Comparison of ENCODE assay signal across 13 mouse cellular contexts in genomic region chr8:71411535-71412273, GRCm38 (mm10). TPM values are rescaled to one million over a fixed set of nuclear protein-coding genes. Genes with fewer than 3 reads are reported as not detected.
DNase-seq lines count a peak whose midpoint lies in the region; ATAC-seq lines count a peak whose summit lies in the region.
"Had no signal": no experiment of that assay in that cellular context is flagged by ENCODE, and none has a peak within 500 bp of the region (broad histone marks: within the 10 kb centered on the region; RNA-seq: fewer than 3 reads in every experiment).

No protein-coding gene starts in this region.

- no peak overlapping the region for H3K9ac ChIP-seq in limb, embryonic 15.5 days
- H3K9ac ChIP-seq: embryonic facial prominence, embryonic 13.5 days; lung, embryonic 15.5 days; midbrain, embryonic 13.5 days had no signal

- peaks cover 15% of the 10 kb centered on the region for H3K36me3 ChIP-seq in limb, embryonic 15.5 days
- peaks cover 31% of the 10 kb centered on the region for H3K36me3 ChIP-seq in limb, embryonic 10.5 days

- H3K27ac ChIP-seq in limb, embryonic 15.5 days, result no peak overlapping the region
- no peak overlapping the region for H3K27ac ChIP-seq in limb, embryonic 10.5 days
- H3K27ac ChIP-seq: embryonic facial prominence, embryonic 13.5 days; layer of hippocampus, adult 2 months; lung, embryonic 15.5 days; midbrain, embryonic 13.5 days had no signal

- WGBS in limb, embryonic 15.5 days, result 42% methylated on average over 11 of the region's 11 CpGs
- WGBS in limb, embryonic 10.5 days, result 57% methylated on average over 11 of the region's 11 CpGs

- 0 out of 2 replicates have a peak, but pooled peaks have one; percentile 42 for ATAC-seq in limb, embryonic 15.5 days (ENCODE audit: insufficient number of reproducible peaks, low FRiP score, low TSS enrichment, low read depth)
- ATAC-seq in megakaryocyte progenitor cell, adult 5-6 weeks (replicated peaks; ENCODE audit: poor library complexity), result peak; percentile 52
- ATAC-seq: intestine, postnatal 0 days; midbrain, embryonic 13.5 days had no signal

- DNase-seq in limb, embryonic 10.5 days (ENCODE audit: low spot score), result no peak
- DNase-seq in 416B (ENCODE audit: low read depth), result peak; percentile 83
- DNase-seq in T-cell, adult 2 months (ENCODE audit: low spot score), result peak; percentile 40
- DNase-seq in urinary bladder, postnatal 4 days (ENCODE audit: low spot score in 2 of 2), result no peak
- no peak for DNase-seq in heart, adult 18-20 months
- DNase-seq: cerebellum, postnatal 10 days had no signal

- H3K27me3 ChIP-seq in limb, embryonic 15.5 days, result no peaks in the 10 kb centered on the region
- no peaks in the 10 kb centered on the region for H3K27me3 ChIP-seq in limb, embryonic 10.5 days (ENCODE audit: low read depth, poor library complexity, severe bottlenecking)
- H3K27me3 ChIP-seq: lung, embryonic 15.5 days; midbrain, embryonic 13.5 days had no signal

- no peak overlapping the region for H3K4me3 ChIP-seq in limb, embryonic 15.5 days
- no peak overlapping the region for H3K4me3 ChIP-seq in limb, embryonic 10.5 days
- H3K4me3 ChIP-seq: embryonic facial prominence, embryonic 13.5 days; layer of hippocampus, adult 2 months; lung, embryonic 15.5 days; midbrain, embryonic 13.5 days had no signal

- H3K9me3 ChIP-seq in limb, embryonic 15.5 days, result no peaks in the 10 kb centered on the region
- H3K9me3 ChIP-seq in limb, embryonic 10.5 days (replicated peaks), result no peaks in the 10 kb centered on the region
- H3K9me3 ChIP-seq: embryonic facial prominence, embryonic 13.5 days; lung, embryonic 15.5 days; midbrain, embryonic 13.5 days had no signal

- H3K4me2 ChIP-seq in limb, embryonic 15.5 days, result no peak overlapping the region
- H3K4me2 ChIP-seq: embryonic facial prominence, embryonic 13.5 days; lung, embryonic 15.5 days; midbrain, embryonic 13.5 days had no signal

- peaks cover 7% of the 10 kb centered on the region for H3K4me1 ChIP-seq in limb, embryonic 15.5 days
- H3K4me1 ChIP-seq in limb, embryonic 10.5 days, result peaks cover 20% of the 10 kb centered on the region

RNA-seq across cellular contexts. Expression of gene Ankle1, which starts 5.9 kb away (rescaled TPM):
- polyA plus RNA-seq in limb, embryonic 15.5 days (2015; fragmentation: Nextera tagmentation; extraction: Ambion mirVana), result 30.2 and 30.6 TPM in 2 replicates
- 34.2 and 38.4 TPM in 2 replicates for polyA plus RNA-seq in limb, embryonic 10.5 days (2016; fragmentation: Nextera tagmentation; extraction: Ambion mirVana)
- total RNA-seq in megakaryocyte progenitor cell, adult 5-6 weeks (2015), result 13.6 and 19.8 TPM in 2 replicates
- total RNA-seq in megakaryocyte progenitor cell, adult 5-6 weeks (2017), result 14.2 and 14.3 TPM in 2 replicates
- total RNA-seq in heart, adult 18-20 months (2021), result not detected

RNA-seq across cellular contexts. Expression of gene Babam1, which starts 15.0 kb away (rescaled TPM):
- polyA plus RNA-seq in limb, embryonic 15.5 days (2015; fragmentation: Nextera tagmentation; extraction: Ambion mirVana), result 84.9 and 90.7 TPM in 2 replicates
- 123 and 131 TPM in 2 replicates for polyA plus RNA-seq in limb, embryonic 10.5 days (2016; fragmentation: Nextera tagmentation; extraction: Ambion mirVana)
- total RNA-seq in megakaryocyte progenitor cell, adult 5-6 weeks (2015), result 51.8 and 76.5 TPM in 2 replicates
- total RNA-seq in megakaryocyte progenitor cell, adult 5-6 weeks (2017), result 93.7 and 122 TPM in 2 replicates
- 10 to 100 TPM; 67.9 to 69.8 TPM for total RNA-seq in heart, adult 18-20 months (2021)

RNA-seq across cellular contexts. Expression of gene Ushbp1, which starts 16.1 kb away (rescaled TPM):
- 10.3 and 13.4 TPM in 2 replicates for polyA plus RNA-seq in limb, embryonic 15.5 days (2015; fragmentation: Nextera tagmentation; extraction: Ambion mirVana)
- 6.6 and 6.9 TPM in 2 replicates for polyA plus RNA-seq in limb, embryonic 10.5 days (2016; fragmentation: Nextera tagmentation; extraction: Ambion mirVana)
- not detected in 2 replicates for total RNA-seq in megakaryocyte progenitor cell, adult 5-6 weeks (2015)
- total RNA-seq in megakaryocyte progenitor cell, adult 5-6 weeks (2017), result not detected in 2 replicates
- 10 to 100 TPM; 20.4 to 23.2 TPM for total RNA-seq in heart, adult 18-20 months (2021)

RNA-seq across cellular contexts. Expression of gene Nr2f6, which starts 29.9 kb away (rescaled TPM):
- 40.4 and 42.9 TPM in 2 replicates for polyA plus RNA-seq in limb, embryonic 15.5 days (2015; fragmentation: Nextera tagmentation; extraction: Ambion mirVana)
- 77.4 and 87.2 TPM in 2 replicates for polyA plus RNA-seq in limb, embryonic 10.5 days (2016; fragmentation: Nextera tagmentation; extraction: Ambion mirVana)
- 3.6 and 7.6 TPM in 2 replicates for total RNA-seq in megakaryocyte progenitor cell, adult 5-6 weeks (2015)
- total RNA-seq in megakaryocyte progenitor cell, adult 5-6 weeks (2017), result 4.3 and 5.6 TPM in 2 replicates
- 10 to 100 TPM; 48.0 to 53.8 TPM for total RNA-seq in heart, adult 18-20 months (2021)

RNA-seq across cellular contexts. Expression of gene Ocel1, which starts 40.6 kb away (rescaled TPM):
- polyA plus RNA-seq in limb, embryonic 15.5 days (2015; fragmentation: Nextera tagmentation; extraction: Ambion mirVana), result 5.7 and 7.0 TPM in 2 replicates
- polyA plus RNA-seq in limb, embryonic 10.5 days (2016; fragmentation: Nextera tagmentation; extraction: Ambion mirVana), result 4.3 and 5.4 TPM in 2 replicates
- 6.3 and 8.0 TPM in 2 replicates for total RNA-seq in megakaryocyte progenitor cell, adult 5-6 weeks (2015)
- 11.1 and 11.7 TPM in 2 replicates for total RNA-seq in megakaryocyte progenitor cell, adult 5-6 weeks (2017)
- total RNA-seq in heart, adult 18-20 months (2021), result 10 to 100 TPM; 14.2 to 14.9 TPM

Comparison
In these comparisons a context has a peak if more than half of its experiments do, and no peak if none do; other contexts are left out.
1. DNase-seq: peak in 416B (single experiment) and T-cell, adult 2 months (single experiment); none in limb, embryonic 10.5 days (single experiment), urinary bladder, postnatal 4 days (0 of 2) and heart, adult 18-20 months (0 of 2).
2. RNA of gene Ankle1, which starts 5.9 kb away (total RNA-seq): 13.6 to 19.8 TPM in megakaryocyte progenitor cell, adult 5-6 weeks; not detected in heart, adult 18-20 months; every median in the first group is over 10 times any median in the second.
3. RNA of gene Ushbp1, which starts 16.1 kb away (total RNA-seq): 20.4 to 23.2 TPM in heart, adult 18-20 months; not detected in megakaryocyte progenitor cell, adult 5-6 weeks; every median in the first group is over 10 times any median in the second.